Mouse (Mus musculus): ENCODE measurements at regions not wholly inside any gene's neighbourhood (a gene's known extent, or its start where the extent isn't known, plus 50 kb on each side); places are given as distances from the start of the nearest gene placed in this dataset.

- DNase-seq (ENCODE audit: low read depth) = no peak
Observed at GRCm38 (mm10) chr14:8946851-8947625, 281.0 kb upstream of the 4930452B06Rik start.

GRCm38 (mm10) chr14:8935121-8935520 is 269.1 kb upstream of the 4930452B06Rik start:
- DNase-seq (ENCODE audit: low read depth) = peak; percentile 82

All from NIH3T3 (cell line).